Mouse (Mus musculus): ENCODE results near the gene Dgkd. TPM values are rescaled to one million over a fixed set of nuclear protein-coding genes. Genes with fewer than 3 reads are reported as not detected.

The Dgkd gene
- 11.7 TPM for polyA plus RNA-seq (2015; fragmentation: Illumina TruSeq; extraction: RNeasy Lipid Tissue Mini Kit (QIAGEN cat#74804); ENCODE audit: insufficient read depth, low read depth, low replicate concordance)

GRCm38 (mm10) chr1:87852892-87853600 lies at the start of gene Dgkd:
Gene Dgkd, plus strand, starts transcription at chr1:87853287.

GRCm38 (mm10) chr1:87803576-87803975 lies 49.5 kb upstream of the Dgkd start, which contains the start of gene Sag:
Gene Sag, plus strand, starts transcription at chr1:87803680.

Other genes starting within 250 kb of the Dgkd start
- 6.8 TPM for gene Inpp5d, start 233.0 kb upstream of the Dgkd start, polyA plus RNA-seq (2015; fragmentation: Illumina TruSeq; extraction: RNeasy Lipid Tissue Mini Kit (QIAGEN cat#74804); ENCODE audit: insufficient read depth, low read depth, low replicate concordance)
- 11.1 TPM for gene Atg16l1, start 97.4 kb upstream of the Dgkd start, polyA plus RNA-seq (2015; fragmentation: Illumina TruSeq; extraction: RNeasy Lipid Tissue Mini Kit (QIAGEN cat#74804); ENCODE audit: insufficient read depth, low read depth, low replicate concordance)
- not detected for gene Sag, start 49.6 kb upstream of the Dgkd start, polyA plus RNA-seq (2015; fragmentation: Illumina TruSeq; extraction: RNeasy Lipid Tissue Mini Kit (QIAGEN cat#74804); ENCODE audit: insufficient read depth, low read depth, low replicate concordance)
- gene Usp40, start 155.3 kb downstream of the Dgkd start, polyA plus RNA-seq (2015; fragmentation: Illumina TruSeq; extraction: RNeasy Lipid Tissue Mini Kit (QIAGEN cat#74804); ENCODE audit: insufficient read depth, low read depth, low replicate concordance) = 5.2 TPM
- gene Ugt1a10, start 202.1 kb downstream of the Dgkd start, polyA plus RNA-seq (2015; fragmentation: Illumina TruSeq; extraction: RNeasy Lipid Tissue Mini Kit (QIAGEN cat#74804); ENCODE audit: insufficient read depth, low read depth, low replicate concordance) = not detected
- gene Ugt1a9, start 217.5 kb downstream of the Dgkd start, polyA plus RNA-seq (2015; fragmentation: Illumina TruSeq; extraction: RNeasy Lipid Tissue Mini Kit (QIAGEN cat#74804); ENCODE audit: insufficient read depth, low read depth, low replicate concordance) = not detected
- not detected for gene Ugt1a8, start 234.5 kb downstream of the Dgkd start, polyA plus RNA-seq (2015; fragmentation: Illumina TruSeq; extraction: RNeasy Lipid Tissue Mini Kit (QIAGEN cat#74804); ENCODE audit: insufficient read depth, low read depth, low replicate concordance)
- 3.9 TPM for gene Ugt1a7c, start 241.8 kb downstream of the Dgkd start, polyA plus RNA-seq (2015; fragmentation: Illumina TruSeq; extraction: RNeasy Lipid Tissue Mini Kit (QIAGEN cat#74804); ENCODE audit: insufficient read depth, low read depth, low replicate concordance)
- gene Ugt1a6b, start 250.0 kb downstream of the Dgkd start, polyA plus RNA-seq (2015; fragmentation: Illumina TruSeq; extraction: RNeasy Lipid Tissue Mini Kit (QIAGEN cat#74804); ENCODE audit: insufficient read depth, low read depth, low replicate concordance) = 0.89 TPM